Mouse (Mus musculus) gastrocnemius, adult 18-20 months (tissue): ENCODE results near the gene Hesx1. TPM values are rescaled to one million over a fixed set of nuclear protein-coding genes. Genes with fewer than 3 reads are reported as not detected.
"Not testable (repeated sequence)": the region's sequence is repeated elsewhere in the genome, so short reads cannot be mapped to it uniquely, and the experiment has no call there.

Experiments
- DNase-seq: peaks from one replicate; pipeline ENCODE4 v3.0.0; 2021; ENCODE audit warnings: low spot score
- long read RNA-seq, 2 experiments: library from polyadenylated mRNA; stranded (forward); transcript quantifications; one replicate each; pipeline ENCODE4 v2.0.0; 2021
- total RNA-seq, 2 experiments: library from RNA; stranded (reverse); gene quantifications; 2 replicates each; pipeline ENCODE4 v1.2.3; 2021

Hesx1 gene
- total RNA-seq = not detected
- long read RNA-seq, experiment 1 = 0 reads
- long read RNA-seq, experiment 2 = 0 reads

DNA sequence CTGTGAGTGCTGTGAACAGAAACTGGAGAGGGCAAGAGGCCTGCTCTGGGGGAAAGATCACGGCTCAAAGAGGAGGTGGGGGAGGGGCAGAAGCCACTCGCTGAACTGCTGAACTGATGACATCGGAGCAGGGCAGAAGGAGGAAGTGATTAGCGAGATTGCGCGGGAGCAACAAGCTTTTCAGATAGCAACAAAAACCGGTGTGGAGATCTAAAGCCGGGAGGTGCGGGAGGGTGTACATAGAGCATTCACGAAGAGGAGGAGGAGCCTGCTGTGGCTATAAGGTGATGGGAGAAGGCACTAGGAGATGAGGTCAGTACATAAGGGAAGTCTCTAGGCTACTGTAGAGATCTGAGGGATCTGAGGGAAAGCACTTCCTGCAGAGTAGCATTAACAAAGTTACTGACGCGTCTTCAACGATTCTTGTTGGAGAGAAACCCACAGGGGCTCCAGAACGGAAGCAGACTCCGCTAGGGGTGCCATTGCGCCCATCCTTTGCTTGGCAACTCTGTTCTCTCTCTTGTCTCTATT is at the start of gene Hesx1:
Gene Hesx1, plus strand, starts transcription at position 206 of the 531 bp plus-strand sequence.
- DNase-seq = peak; percentile 12

DNA sequence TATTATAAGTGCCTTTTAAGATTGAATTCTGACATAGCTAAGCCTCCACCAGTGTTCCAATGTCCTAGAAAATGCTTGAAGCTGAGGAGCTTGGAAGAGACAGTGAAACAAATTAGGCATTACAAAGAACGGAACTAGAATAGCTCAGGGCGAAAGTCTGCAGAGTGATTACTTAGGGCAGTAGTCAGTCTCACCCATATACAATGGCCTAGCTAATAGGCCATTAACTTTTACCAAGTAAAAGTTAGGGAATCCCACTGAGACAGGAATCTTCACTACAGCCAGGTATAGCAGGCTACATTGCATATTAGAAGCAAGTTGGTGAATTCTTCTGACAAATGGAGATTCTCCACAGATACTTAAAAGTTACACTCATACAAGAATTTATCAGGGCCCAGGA is 38.1 kb upstream of the Hesx1 start:
- DNase-seq = not testable (repeated sequence)

DNA sequence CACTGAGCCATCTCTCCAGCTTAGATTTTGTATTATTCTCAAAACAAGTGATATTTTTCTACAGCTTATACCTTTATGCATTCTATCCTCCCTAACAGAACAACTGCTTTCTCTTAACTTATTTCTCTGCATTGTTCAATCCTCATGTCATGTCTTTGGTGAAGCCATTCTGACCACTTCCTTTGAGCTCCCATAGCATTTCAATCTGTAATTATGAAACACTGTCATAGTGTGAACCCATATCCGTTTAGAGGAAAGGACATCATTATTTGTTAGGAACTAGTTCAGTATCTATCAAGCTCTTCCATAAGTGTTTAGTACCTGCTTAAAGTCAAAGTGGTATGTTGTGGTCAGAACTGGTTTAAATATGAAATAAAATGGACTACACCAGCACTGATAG is 33.7 kb upstream of the Hesx1 start:
- no peak for DNase-seq

DNA sequence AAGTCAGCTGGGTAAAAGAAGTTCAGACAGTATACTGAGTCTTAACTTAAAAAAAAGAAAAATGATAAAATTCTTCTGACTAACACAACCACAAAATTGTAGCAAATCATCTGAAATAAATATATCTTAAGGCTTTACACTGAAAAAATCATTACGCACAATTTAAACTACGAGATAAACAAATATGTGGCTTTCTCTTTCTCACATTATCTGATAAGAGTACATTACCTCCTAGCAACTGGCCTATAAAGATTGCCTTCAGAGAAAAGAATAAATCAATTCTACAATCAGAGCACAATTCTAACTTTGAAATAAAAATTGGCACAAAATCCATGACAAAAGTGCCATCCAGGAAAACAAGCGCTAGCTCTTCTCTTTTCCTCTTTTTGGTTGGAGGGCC is 25.1 kb upstream of the Hesx1 start:
- DNase-seq = no peak

DNA sequence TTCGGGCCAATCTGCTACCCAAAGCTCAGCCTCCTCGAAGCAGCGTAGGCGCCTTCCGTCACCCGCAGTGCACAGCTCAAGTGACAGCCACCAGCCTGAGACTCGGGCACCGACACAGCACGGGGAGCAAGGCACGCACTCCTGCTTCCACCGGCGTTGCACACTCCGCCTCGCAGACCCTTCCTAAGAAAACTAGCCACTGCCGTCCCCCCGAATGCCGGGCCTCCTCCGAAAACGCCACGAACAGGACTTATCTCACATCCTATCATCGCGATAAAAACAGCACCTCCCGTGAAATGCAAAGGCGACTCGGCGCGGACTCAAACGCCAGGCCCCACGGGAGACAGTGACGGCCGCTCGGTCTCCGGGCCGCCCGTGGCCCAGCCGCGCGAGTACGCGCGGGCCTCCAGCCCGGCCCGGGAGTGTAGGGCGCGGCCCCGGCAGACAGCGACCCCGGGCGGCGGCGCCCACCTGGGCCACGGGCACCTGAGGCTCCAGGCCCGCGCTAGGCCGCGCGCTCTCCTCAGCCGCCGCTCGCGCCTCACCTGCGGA is 24.3 kb upstream of the Hesx1 start:
- no peak for DNase-seq

DNA sequence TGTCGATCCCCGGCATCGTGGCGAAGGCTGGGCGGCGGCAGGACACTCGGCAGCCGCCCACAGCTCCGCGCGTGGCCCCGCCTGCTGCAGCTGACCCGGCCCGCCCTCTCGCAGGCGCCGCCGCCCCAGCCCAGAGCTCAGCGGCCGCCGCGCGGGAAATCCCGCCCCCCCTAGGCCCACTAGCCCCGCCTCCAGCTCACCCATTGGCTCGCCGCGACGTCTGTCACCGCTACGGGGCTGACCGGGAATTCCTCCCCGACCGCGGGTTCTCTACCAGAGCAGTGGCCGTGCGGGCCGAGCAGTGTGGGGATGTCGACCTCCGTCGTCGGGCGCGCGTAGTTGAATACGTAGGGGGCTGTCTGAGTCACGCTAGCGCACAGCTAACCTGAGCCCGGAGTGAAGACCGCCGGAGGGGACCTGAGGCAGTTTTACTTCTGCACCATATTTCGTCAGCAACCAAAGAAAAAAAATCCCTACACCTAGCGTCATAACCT is 23.7 kb upstream of the Hesx1 start:
- DNase-seq = peak; percentile 97

DNA sequence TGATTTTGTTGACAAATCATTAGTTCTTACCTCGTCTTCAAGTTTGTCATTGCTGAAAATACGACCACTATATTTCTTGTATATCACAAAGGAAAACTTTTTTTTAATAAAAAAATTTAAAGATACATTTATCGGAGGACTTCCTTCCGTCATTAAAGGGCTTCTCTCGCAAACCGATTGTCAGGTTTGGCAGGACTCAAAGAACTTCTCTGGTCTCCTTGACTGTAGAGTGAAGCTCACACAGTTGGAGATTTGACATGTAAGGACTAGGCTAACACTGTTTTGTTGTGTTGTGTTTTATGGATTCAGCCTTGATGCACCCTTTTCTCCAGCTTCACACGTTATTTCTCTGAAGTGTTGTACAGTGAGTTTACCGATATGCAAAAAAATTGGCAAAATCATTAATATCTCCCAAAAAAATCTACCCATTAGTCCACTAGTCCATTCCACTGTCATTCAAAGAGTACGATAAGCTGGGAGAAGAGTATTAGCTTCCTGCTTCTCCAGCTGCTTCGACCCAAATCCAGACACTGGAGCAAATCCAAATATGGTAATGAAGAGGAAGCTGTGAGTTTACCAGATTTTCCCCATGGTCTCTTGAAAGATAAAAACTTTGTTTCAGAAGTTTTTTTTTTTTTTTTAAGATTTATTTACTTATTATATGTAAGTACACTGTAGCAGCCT is 23.0 kb upstream of the Hesx1 start, which contains the start of gene Appl1:
Gene Appl1, minus strand, starts transcription at position 127 of the 684 bp plus-strand sequence.
- peak; percentile 12 for DNase-seq

DNA sequence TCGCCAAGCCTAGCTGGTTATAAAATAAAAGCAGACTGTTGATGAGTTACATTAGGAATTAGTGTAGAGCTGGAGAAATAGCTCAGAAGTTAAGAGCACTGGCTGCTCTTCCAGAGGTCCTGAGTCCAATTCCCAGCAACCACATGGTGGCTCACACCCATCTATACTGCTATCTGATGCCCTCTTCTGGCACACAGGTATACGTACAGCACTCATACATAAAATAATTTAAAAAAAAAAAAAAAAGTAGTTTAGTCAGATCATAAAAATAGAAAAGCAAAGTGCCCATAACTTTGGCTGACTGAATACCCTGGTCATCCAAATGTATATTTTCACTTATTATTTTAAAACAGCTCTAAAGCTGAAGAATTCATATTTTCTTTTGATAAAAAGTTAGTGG is 21.1 kb upstream of the Hesx1 start:
- DNase-seq = no peak

DNA sequence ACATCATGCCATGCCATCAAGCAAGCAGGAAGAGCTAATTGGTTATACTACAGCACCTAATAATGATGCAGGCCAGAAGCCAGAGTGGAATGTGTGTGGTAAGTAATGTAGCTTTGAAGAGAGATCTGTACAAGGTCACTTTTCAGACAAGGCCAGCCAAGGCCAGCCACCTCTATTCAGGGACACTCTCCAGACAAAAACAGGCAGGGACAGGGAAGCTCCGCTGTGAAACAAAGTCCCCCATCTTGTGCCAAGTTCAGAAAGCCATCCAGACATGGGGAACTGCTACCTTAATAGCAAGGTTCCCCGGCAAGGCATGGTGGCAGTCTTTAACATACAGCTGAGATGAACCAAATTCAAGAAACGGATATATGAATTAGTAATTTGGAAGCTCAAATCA is 18.7 kb upstream of the Hesx1 start:
- no peak for DNase-seq

DNA sequence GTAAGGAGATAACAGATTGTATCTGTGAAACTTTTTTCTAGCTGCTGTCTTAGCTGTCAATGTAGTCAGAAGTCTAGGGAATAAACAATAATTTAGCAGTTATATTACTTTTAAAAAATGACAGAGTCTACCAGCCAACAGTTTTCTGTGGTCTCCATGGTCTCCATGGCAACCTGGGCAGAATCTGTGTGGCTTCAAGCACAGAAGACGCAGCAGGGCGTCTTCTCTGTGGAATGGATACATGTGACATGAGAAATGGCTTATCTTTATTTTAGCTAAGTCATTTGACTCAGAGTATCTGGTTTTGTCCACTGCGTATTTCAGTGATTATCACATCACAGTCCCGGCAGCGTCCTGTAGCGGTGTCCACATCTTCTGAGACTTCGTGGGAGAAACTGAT is 18.0 kb upstream of the Hesx1 start:
- DNase-seq = no peak

DNA sequence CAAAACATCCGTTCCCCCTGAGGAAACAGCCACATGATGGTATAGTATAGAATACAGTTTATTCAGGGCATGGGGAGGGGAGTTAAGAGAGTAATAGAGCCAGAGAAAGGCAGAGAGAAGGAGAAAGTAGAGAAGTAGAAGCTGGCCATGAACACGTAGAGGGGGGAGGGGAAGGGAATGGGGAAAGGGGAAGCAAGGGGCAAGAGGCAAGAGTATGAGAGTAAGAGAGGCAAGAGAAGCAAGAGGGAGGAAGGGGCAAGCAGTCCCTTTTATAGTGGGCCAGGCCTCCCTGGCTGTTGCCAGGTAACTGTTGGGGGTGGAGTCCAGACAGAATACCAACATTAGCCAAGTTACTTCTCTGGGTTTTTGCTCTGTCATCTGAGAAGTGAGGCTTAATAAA is 16.7 kb upstream of the Hesx1 start:
- no peak for DNase-seq

DNA sequence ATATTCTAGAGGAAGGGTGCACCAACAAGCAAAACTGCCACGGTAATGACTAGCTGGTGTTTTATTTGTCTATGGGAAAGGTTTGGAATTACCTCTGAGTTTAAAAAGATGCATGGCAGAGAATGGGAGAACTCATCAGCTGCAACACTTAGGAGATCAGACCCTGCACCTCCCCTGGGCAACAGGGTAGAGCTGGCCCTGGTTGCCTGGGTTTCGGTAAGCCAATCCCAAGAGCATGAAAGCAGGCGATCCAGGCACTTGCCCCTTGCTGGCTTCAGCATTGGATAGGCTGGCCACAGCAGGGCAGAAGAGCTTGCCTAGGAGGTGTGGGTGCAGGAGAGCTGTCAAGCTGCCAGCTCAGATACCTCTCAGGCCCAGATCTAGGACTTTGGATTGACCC is 14.4 kb upstream of the Hesx1 start:
- DNase-seq = no peak

DNA sequence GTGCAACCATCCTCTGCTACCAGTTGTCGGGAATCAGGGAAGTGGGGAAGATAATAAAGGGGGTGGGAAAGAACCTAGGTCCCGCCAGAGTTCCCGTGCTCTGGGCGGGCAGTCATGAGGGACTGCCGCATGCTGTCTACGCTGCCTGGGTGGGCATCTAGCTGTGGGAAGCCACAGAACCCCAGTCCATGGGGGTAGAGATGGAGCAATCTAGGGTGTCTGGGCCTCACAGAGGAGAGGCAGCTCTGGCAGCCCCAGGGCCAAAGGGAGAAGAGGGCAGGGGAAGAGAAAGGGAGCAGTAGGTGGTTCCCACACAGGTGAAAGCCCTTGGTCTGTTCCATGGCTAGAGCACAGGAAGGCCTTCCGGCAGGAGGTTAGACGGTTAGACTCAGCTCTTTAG is 13.2 kb upstream of the Hesx1 start:
- no peak for DNase-seq

DNA sequence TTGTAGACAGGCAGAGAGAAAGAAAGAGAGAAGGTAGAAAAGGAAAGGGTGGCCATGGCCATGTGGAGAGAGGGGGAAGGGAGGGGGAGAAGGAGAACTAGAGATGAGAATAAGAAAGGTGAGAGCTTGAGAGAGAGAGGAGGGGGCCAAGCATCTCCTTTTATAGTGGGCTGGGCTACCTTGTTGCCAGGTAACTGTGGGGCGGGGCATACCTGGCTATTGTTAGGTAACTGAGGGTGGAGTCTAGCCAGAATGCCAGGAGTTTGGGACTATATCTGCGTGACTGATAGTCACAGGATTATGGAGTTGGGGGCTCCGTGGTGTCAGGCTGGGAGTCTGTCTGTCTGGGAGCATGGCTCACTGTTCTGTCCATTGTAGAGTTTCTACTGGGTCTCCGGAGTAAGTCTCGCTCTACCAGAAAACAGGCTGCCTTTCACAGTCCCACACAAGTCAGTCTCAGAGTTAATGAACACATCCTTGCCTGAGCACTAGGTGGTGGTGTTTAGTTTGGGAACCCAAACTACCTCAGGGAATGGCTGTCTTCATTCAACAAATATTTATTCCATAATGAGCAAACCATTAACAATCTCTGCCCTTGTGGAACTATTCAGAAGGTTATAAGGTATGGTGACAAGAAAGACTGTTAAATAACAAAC is 12.6 kb upstream of the Hesx1 start:
- no peak for DNase-seq

DNA sequence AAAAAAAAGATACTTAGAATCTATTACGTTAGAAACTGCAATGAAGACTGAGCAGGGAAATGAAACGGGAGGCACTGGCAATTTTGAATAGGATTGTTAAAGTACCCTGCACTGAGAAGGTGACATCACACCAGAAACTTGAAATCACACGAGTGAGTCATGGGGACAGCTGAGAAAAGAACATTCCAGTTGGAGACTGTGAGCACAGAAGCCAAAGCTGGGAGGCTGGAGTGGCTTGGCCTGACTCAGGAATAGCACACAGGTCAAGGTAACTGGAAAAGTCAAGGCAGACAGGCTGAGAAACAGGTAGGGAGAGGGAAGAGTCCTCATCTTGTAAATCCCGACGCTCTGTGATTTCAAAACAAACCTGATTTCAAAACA is 12.1 kb upstream of the Hesx1 start:
- no peak for DNase-seq

DNA sequence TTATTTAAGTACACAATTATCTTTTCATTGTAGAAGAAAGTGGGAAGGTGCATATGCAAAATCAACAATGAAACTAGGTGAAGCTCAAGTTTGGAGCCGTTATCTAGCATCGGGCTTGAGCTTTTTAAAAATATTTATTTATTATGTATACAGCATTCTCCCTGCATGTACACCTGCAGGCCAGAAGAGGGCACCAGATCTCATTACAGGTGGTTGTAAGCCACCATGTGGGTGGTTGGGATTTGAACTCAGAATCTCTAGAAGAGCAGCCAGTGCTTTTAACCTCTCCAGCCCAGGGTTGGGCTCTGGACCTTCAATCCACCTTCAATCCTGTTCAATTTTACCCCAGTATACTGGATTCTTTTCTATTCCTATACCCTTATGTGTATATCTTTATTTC is 5.5 kb upstream of the Hesx1 start:
- DNase-seq = no peak

DNA sequence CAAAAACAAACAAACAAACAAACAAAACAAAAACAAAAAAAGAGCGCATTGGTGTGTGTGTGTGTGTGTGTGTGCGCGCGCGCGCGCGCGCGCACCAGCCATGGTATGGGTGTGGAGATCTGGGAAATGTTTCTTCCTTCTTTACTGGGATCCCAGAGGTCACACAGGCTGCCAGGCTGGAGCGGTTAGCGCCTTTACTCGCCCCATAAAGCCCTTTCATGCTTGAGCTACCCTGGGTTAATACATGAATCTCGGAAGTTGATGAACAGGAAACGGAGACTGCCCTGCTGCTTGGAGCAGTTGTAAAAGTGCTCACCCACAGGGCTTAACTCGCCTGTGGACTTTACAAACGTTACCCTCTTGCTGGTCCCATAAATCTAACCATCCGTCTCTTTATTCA is 2.6 kb upstream of the Hesx1 start:
- DNase-seq = no peak

DNA sequence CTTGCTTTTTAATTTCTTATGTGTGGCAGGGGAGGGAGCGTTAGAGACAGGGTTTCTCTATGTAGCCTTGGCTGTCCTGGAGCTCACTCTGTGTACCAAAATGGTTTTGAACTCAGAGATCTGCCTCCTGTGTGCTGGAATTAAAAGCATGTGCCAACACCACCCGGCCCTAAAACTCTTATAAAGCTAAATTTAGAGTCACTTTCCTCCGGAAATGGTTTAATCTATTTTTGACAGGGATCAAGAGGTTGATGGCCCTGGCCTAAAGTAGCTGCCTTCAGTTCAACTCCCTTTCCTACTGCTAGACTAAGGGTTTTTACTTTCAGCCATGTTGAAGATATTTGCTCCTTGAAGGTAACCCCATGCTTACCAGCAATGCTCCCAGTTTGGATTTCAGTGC is 789 bp upstream of the Hesx1 start:
- DNase-seq = no peak

DNA sequence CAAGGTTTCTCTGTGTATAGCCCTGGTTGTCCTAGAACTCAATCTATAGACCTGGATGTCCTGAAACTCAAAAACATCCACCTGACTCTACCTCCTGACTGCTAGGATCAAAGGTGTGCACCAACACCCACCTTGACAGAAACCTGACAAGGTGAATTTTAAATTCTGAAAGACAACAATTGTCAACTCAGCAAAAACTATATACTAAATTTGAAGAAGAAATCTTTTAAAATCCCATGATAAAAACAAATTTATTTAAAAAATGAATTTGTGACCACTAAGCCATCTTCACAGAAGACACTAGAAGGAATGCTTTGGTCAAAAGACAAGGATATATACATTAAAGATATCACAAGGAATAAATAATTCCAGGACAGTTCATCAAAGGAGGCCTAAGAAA is 2.0 kb downstream of the Hesx1 start:
- no peak for DNase-seq

DNA sequence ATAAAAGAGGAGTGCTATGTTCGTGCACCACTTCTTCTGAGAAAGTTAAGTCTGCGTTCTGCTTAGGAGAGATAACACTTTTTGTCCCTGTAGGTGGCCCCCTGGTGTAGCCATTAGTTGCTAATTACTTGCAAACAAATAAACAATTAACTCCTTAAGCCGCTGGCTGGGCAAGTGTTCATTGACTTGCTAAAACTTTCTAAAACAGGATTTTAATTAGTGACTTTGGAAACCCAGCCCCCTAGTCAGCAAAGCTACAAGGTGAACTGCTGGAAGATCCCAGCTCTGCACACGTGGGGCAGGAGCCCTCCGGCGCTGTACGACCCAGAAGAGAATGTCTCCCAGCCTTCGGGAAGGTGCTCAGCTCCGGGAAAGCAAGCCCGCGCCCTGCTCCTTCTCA is 6.2 kb downstream of the Hesx1 start:
- no peak for DNase-seq

DNA sequence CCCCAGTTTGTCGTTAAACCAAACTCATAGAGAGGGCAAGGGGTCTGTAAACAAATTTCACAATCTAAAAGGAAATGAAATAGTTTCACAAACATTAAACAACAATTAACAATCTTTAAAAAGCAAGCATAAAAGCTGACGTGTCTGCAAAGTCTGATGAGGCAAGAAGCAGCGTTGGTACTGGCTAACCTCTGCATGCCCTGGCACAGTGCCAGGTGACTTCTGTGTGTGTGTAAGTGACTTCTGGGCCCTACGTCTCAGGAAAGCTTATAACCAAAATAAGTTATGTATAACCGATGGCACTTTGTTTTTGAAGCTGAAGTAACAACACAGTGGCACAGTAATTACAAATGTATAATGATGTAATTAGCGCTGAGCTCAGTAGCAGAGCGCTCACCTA is 10.7 kb downstream of the Hesx1 start:
- no peak for DNase-seq

DNA sequence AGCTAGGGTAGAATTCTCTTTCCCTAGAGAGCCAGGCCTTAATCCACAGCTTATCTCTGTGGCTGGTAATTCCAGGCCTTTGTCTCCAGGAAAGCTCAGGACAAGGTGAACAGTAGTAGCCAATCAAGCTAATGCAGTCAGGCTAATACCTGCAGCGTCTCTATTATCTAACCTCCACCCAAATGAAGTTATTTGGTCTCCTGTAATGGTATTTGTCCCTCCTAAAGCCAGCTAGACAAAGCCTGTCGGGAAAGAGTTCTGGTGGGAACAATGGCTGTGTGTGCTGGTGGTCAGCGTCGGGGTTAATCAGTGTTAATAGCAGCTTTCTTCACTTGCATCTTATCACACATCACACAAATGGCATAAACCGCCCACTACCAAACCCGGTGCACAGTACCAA is 11.7 kb downstream of the Hesx1 start:
- no peak for DNase-seq

DNA sequence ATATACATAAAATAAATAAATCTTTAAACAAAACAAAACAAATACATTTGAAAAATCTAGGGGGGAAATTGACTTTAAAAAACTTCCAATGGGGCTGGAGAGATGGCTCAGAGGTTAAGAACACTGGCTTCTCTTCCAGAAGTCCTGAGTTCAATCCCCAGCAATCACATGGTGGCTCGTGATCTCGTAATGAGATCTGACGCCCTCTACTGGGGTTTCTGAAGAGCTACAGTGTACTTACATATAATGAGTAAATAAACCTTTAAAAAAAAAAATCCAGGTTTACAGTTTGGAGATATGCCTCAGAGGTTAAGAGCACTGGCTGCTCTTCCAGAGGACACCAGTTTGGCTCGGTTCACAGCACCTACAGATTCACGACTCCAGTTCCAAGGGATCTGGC is 17.3 kb downstream of the Hesx1 start:
- DNase-seq = no peak
